Mouse (Mus musculus): ENCODE measurements around the gene Hspa12b. TPM values are rescaled to one million over a fixed set of nuclear protein-coding genes. Genes with fewer than 3 reads are reported as not detected.

The Hspa12b gene
- total RNA-seq, 2 experiments from 2014 or later = 42.9 to 48.2 TPM

DNA sequence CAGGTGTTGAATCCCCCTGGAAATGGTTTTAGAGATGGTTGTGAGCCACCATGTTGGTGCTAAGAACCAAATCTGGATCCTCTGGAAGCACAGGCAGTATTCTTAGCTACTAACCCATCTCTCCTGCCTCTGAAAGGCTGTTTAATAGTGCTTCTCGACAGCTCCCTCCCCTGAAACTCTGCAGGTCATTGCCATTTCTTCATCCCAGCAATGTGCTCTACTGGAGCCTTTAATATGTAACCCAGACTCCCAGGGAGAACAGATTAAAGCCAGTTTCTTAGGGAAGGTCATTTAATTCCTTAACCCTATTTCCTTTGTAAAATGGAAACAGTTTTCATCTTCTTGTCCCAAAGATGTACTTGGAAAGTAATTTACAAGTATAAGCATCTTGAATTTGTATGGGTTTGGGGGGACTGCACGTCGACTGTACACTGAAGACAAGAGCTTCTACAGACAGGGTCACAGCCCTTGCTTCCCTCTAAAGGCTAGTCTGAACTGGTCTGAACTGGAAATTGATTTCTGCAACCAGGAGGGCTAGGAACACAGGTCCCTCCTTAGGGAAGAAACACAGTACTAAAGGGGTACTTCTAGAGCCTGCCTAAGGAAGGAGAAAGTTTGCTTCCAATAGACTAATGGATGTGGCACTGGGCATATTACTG, 48.3 kb downstream of the Hspa12b start:
- no peak for DNase-seq
- intact Hi-C loops (cut with DNase I) = no loop called here

GRCm38 (mm10) chr2:131175945-131176309, 48.8 kb downstream of the Hspa12b start:
- intact Hi-C loops (cut with DNase I) = no loop called here
- no peak for DNase-seq

DNA sequence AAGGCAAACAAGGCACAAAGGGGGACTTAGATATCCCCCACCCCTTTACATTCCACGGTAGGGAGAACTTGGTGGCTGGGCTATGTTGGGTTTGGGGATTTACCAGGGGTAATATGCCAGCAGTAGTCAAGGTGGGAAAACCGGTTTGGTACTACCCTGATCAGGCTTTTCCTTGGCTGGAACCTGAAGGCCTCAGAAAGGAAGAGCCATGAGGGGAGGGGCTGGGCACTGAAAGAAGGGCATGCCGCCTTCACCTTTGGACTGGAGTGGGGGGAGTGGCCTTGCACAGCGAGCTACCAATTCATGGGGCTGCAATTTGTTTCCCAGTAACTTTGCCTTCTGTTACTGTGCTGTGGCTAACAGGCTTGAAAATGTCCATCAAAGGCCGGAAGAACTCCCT, 49.4 kb downstream of the Hspa12b start:
- no peak for DNase-seq
- intact Hi-C loops (cut with DNase I) = no loop called here

- DNase-seq = no peak
- intact Hi-C loops (cut with DNase I) = loop anchor here (2.0 kb wide), 1 partner anchor 77 kb away; no protein-coding TSS in a partner anchor
Observed at GRCm38 (mm10) chr2:131177932-131178331, 50.9 kb downstream of the Hspa12b start.

- DNase-seq = no peak
- intact Hi-C loops (cut with DNase I) = loop anchor here (2.0 kb wide), 1 partner anchor 76 kb away; no protein-coding TSS in a partner anchor
Observed at GRCm38 (mm10) chr2:131178828-131179245, 51.8 kb downstream of the Hspa12b start.

GRCm38 (mm10) chr2:131179246-131179886, 52.3 kb downstream of the Hspa12b start:
- intact Hi-C loops (cut with DNase I) = loop anchor here (2.0 kb wide), 1 partner anchor 75 kb away; no protein-coding TSS in a partner anchor
- peak; percentile 64 to 67 for DNase-seq

DNA sequence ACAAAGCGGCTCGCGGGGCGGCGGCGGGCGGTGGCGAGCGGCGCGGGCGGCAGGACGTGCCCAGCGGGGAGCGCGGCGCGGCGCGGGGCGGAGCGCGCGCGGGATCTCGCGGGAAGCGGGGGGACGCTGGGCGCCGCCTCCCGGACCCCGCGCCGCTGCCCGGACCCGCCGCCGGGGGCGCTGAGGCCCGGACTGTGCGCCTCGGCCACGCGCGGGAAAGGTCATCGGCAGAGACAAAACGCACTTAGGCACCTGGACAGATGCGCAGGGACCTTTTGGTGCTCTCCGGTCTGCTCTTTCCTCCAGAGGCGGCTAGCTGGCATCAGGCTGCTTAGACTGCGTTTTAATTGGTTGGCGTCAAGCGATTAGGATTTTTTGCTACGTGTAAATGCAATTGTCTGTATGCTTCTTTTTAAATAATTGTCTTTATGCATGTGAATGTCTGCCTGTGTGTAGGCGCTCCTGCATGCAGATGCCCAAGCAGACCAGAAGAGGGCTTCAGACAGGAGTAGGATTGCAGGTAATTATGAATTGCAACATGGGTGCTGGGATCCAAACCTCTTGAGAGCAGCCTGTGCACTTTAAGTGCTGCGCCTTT, 53.0 kb downstream of the Hspa12b start, which contains the start of gene Cenpb:
TSS of gene Cenpb (minus strand) at position 78 of the 598 bp plus-strand sequence.
- intact Hi-C loops (cut with DNase I) = loop anchor here (2.0 to 5.0 kb wide), 4 partner anchors 29 to 237 kb away; no protein-coding TSS in a partner anchor
- DNase-seq = peak; percentile 92 to 94

- no peak for DNase-seq
- intact Hi-C loops (cut with DNase I) = no loop called here
Observed at GRCm38 (mm10) chr2:131186343-131186742, 59.3 kb downstream of the Hspa12b start.

GRCm38 (mm10) chr2:131186771-131187601, 59.9 kb downstream of the Hspa12b start, which contains the start of the genes Cdc25b and Spef1:
Cdc25b (plus strand) TSS chr2:131186949.
Spef1 (minus strand) TSS chr2:131187282.
- peak; percentile 84 to 89 for DNase-seq
- intact Hi-C loops (cut with DNase I) = no loop called here

DNA sequence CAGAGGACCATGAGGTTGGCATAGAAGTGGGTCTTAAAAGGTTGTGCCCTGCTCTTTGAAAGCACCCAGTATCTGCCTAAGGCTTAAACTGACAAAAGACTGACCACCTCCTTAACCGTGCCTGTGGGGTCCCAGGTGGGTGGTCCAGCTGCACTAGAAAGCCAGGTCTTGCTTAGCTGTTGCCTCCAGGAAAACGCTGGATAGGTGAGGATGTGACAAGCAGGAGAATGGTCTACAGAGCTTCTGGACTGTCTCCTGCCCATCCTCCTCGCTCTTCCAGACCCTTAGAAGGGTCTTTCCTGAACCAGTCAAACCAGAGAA, 60.5 kb downstream of the Hspa12b start:
- intact Hi-C loops (cut with DNase I) = no loop called here
- no peak for DNase-seq

DNA sequence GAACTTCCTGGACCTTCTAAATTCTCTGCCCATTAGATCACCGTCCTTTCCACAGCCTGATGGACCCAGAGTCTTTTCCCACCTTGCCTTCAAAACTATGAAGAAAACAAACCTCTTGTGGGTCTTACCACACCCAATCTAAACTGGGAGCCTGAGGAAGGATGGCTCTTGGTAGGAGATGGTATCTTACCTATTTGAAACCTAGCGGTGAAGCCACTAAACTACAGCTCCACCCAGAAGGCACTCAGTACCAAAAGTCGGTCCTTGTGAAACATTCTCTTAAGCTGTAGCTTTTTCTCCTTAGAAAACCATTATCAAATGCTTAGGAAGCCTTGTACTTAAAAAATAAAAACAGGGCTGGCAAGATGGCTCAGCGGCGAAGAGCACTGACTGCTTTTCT, 61.2 kb downstream of the Hspa12b start:
- no peak for DNase-seq

GRCm38 (mm10) chr2:131189521-131190309, 62.6 kb downstream of the Hspa12b start:
- intact Hi-C loops (cut with DNase I) = no loop called here
- DNase-seq = no peak

More for the DNA sequence above, 61.2 kb downstream of the Hspa12b start:
- intact Hi-C loops (cut with DNase I) = no loop called here

GRCm38 (mm10) chr2:131190344-131191004, 63.4 kb downstream of the Hspa12b start:
- no peak for DNase-seq
- intact Hi-C loops (cut with DNase I) = no loop called here

DNA sequence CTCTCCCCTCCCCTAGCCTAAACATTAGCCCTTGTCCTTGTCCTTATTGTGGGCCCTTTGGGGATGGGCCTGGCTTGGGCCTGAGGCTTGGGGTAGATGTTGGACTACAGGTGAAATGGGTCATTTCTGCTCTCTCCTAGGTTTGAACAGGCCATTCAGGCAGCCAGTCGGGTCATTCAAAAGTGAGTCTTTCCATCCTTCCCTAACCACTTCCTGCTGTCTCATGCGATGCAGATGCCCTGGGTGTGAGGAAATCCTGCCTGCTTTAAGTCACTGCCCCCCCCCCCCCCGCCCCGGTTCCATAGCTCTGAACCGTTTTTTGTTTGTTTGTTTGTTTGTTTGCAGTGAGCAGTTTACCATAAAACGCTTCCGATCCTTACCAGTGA, 63.9 kb downstream of the Hspa12b start:
- intact Hi-C loops (cut with DNase I) = no loop called here

More for the DNA sequence above, 63.9 kb downstream of the Hspa12b start:
- DNase-seq = no peak

Other genes with a start within 250 kb of the Hspa12b start
- 10 to 100 TPM; 61.4 to 61.7 TPM for gene 4930402H24Rik, start 220.9 kb upstream of the Hspa12b start, total RNA-seq (2021)
- gene Atrn, start 220.8 kb upstream of the Hspa12b start, total RNA-seq (2021) = 10 to 100 TPM; 28.8 to 29.6 TPM
- 1 to 10 TPM; 5.1 to 8.0 TPM for gene Gfra4, start 84.2 kb upstream of the Hspa12b start, total RNA-seq (2021)
- gene Adam33, start 63.5 kb upstream of the Hspa12b start, total RNA-seq (2021) = 1 to 10 TPM; 1.1 to 3.0 TPM
- 1 to 10 TPM; 1.3 to 1.5 TPM for gene Siglec1, start 40.5 kb upstream of the Hspa12b start, total RNA-seq (2021)
- not detected for gene Gm11037, start 6.2 kb downstream of the Hspa12b start, total RNA-seq (2021)
- gene 1700037H04Rik, start 32.8 kb downstream of the Hspa12b start, total RNA-seq (2021) = 10 to 100 TPM; 11.1 to 12.2 TPM
- 10 to 100 TPM; 60.6 to 61.0 TPM for gene Cenpb, start 52.8 kb downstream of the Hspa12b start, total RNA-seq (2021)
- gene Cdc25b, start 59.7 kb downstream of the Hspa12b start, total RNA-seq (2021) = 10 to 100 TPM; 12.2 to 14.4 TPM
- 1 to 10 TPM; 7.6 to 8.3 TPM for gene Spef1, start 60.0 kb downstream of the Hspa12b start, total RNA-seq (2021)
- 10 to 100 TPM; 37.3 to 40.8 TPM for gene Ap5s1, start 79.8 kb downstream of the Hspa12b start, total RNA-seq (2021)
- 10 to 100 TPM; 52.1 to 54.8 TPM for gene Mavs, start 106.8 kb downstream of the Hspa12b start, total RNA-seq (2021)
- 10 to 100 TPM; 27.2 to 28.2 TPM for gene Pank2, start 135.2 kb downstream of the Hspa12b start, total RNA-seq (2021)
- gene Rnf24, start 225.6 kb downstream of the Hspa12b start, total RNA-seq (2021) = 1 to 10 TPM; 3.4 to 3.9 TPM